Mouse (Mus musculus): Measurements from ENCODE around the gene Pla2g6. TPM values are rescaled to one million over a fixed set of nuclear protein-coding genes. Genes with fewer than 3 reads are reported as not detected.

Pla2g6 gene
- total RNA-seq, 2 experiments from 2014 or later: 27.0 to 27.5 TPM

- no peak for DNase-seq
Observed at GRCm38 (mm10) chr15:79350866-79351265, 22.7 kb upstream of the Pla2g6 start.

DNA sequence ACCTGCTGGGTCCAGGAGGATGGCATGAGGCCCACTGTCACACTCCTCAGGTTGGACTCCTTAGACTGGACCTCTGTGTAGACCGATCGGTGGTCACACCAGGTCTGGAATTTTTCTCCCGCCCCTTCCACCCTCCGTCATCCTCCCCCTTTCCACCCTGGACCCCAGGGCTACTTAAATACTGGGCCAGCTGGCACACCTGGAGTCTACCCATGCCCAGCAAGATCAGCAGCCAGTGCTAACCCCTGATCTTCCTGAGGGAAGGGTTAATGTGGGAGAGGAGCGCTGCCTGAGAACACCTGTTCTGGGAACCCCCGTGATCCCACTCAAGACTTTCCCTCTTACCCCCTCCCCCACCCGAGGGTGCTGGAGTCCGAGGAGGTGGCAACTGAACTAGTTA lies 20.5 kb upstream of the Pla2g6 start:
- DNase-seq: no peak

- DNase-seq: peak; percentile 75
Observed at GRCm38 (mm10) chr15:79347845-79348506, 19.8 kb upstream of the Pla2g6 start.

DNA sequence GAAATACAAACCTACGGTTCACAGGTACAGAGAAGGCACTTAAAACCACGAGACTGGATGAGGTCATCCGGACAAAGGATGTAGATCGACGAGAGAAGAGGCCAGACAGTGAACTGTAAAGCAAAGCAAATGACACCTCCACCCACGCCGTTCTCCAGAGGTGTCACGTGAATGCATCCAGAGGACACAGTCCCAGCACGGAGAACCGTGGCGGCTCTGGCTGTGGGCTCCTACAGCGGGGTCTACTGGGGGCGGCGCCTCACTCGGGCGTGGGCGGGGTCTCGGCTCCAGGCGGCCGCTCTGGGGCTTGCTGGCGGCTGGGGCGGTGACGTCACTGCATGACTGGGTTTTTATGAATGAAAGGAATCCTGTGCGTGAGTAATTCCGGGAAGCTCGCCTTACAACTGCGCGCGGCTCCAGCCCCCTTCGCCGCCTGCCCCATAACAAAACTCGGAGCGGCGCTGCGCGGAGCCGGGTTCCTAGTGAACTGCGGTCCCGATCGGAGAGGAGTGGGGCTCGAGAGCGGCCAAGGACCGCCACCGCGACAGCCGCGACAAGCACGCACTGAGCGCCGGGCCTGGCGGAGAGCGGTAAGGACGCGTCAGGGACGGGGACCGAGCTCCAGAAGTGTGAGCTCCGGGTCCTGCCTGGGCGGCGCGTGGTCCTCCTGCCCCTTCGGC lies 19.1 kb upstream of the Pla2g6 start:
- DNase-seq: peak; percentile 93

DNA sequence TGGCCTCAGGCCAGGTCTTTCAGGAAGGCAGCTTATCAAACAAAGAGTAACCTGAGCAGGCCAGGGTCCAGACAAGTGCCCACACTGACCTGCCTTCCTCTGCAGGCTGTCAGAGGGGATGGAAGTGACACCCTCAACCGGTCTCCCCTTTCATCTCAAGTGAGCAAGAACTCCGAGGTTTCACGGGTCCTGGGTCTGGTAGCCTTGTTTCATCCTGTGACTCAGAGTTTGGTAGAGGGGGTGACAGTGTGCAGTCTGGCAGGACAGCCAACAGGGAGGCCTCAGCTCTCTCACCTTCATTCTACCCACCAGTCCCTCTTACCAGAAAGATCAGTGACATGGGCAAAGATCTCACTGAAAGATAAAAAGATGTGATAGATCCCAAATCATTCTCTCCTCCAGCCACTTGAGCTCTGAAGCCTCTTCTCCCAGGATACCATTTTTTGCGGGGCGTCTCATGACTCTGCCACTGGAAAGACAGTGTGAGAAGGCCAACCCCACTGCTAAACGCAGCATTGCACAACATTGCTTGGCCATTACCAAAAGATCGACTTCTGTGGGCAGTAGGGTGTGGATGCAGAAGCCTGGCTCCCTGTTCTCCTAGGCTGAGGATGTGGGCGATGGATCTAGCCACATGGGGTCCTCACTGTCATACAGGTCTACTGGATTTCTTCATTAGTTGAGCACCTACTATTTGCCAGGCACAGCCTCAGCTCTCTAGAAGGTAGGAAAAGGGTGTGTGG lies 18.0 kb upstream of the Pla2g6 start, which contains the start of gene Maff:
Gene Maff, plus strand, starts transcription at position 571 of the 743 bp plus-strand sequence.
- no peak for DNase-seq

- DNase-seq: no peak
Observed at GRCm38 (mm10) chr15:79344627-79345026, 16.4 kb upstream of the Pla2g6 start.

- no peak for DNase-seq
Observed at GRCm38 (mm10) chr15:79342641-79343337, 14.6 kb upstream of the Pla2g6 start.

DNA sequence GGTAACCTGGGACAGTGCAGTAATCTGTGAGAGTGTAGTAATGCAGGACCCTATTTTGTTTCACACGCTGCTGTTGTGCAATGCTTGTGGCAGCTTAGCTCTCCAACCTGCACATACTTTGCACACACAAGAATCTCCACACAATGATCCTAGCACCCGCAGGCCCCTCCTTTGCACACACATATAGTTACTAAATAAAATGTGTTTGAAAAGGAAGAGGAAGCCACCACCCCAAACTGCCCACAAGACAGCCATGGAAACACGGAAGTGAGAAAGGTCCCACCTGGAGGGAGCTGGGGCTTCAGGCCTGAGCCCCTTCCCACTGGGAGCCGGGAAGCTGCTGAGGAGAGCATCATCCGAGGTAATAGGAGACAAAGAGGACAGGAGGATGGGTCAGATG lies 10.8 kb upstream of the Pla2g6 start:
- no peak for DNase-seq

- DNase-seq: no peak
Observed at GRCm38 (mm10) chr15:79335061-79335655, 7.0 kb upstream of the Pla2g6 start.

- no peak for DNase-seq
Observed at GRCm38 (mm10) chr15:79333409-79333808, 5.2 kb upstream of the Pla2g6 start.

GRCm38 (mm10) chr15:79330521-79330920 lies 2.3 kb upstream of the Pla2g6 start:
- no peak for DNase-seq

DNA sequence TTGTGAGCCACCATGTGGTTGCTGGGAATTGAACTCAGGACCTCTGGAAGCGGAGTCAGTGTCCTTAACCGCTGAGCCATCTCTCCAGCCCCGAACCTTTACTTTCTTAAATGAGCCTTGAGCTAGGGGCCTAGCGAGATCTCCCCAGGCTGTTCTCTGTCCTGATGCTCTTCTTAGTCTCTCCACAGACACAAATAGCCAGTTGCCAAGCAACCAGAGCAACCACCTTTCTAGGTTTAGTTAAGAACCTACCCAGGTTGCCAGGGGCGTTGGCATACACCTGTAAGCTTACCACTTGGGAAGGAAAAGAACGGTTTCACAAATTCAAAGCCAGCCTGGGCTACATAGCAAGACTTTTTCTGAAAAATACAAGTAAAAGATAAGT lies 1.8 kb upstream of the Pla2g6 start:
- DNase-seq: no peak

DNA sequence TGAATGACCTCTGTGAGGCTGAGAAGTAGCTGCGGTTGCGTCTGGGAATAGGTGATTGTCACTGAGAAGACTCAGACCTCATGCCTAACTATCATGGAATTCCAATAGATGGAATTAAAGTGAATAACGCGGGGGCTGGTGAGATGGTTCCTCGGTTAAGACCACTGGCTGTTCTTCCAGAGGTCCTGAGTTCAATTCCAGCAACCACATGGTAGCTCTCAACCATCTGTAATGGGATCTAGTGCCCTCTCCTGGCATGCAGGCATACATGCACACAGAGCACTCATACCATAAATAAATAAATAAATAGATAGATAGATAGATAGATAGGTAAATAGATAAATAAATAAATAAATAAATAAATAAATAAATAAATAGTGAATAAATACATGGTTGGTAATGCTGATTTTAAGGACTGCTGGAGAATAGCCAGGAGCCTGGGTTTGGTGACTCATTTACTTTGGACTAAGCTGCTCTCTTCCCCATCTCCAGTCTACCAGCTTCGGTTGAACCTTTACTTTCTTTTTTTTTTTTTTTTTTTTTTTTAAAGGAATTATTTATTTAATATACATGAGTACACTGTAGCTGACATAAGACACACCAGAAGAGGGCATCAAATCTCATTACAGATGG lies 1.3 kb upstream of the Pla2g6 start:
- no peak for DNase-seq

GRCm38 (mm10) chr15:79328939-79329275 lies 717 bp upstream of the Pla2g6 start:
- DNase-seq: no peak

- peak; percentile 54 for DNase-seq
Observed at GRCm38 (mm10) chr15:79326971-79327961, 924 bp downstream of the Pla2g6 start.

- DNase-seq: peak; percentile 53
Observed at GRCm38 (mm10) chr15:79326264-79326663, 1.9 kb downstream of the Pla2g6 start.

DNA sequence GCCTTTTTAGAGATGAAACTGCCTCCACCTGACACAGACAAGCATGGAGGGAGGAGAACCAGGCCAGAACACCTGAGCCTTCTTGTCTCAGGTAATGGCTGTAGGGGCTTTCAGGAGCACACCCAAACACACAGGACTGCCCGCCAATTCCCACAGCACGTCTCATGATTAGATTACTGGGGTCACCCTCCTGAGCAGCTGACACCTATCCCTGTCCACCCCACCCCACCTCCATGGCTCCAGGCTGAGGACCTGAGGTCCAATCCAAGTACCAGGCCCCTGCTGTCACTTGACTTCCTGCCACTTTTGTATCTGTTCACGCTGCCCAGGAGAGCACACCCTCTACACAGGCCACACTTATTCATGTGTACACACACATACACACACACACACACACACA lies 2.4 kb downstream of the Pla2g6 start:
- no peak for DNase-seq

DNA sequence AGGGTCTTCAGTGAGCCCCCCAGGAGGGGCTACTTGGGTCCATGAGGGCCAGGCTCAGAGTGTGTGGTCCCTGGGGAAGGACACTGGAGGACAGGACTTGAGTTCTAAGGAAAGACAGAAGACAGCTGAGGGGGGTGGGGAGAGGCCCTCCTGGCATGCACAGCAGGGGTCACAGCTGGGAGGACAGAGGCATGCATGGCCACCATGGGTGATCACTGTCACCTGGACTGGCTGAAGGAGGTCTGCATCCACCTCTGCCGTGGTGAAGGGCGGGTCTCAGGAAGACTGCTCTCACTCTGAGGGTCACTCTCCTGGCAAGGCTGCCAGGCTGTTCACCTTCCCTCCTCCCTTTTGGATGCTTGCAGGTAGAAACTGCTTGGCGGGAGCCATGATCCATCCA lies 3.8 kb downstream of the Pla2g6 start:
- no peak for DNase-seq

DNA sequence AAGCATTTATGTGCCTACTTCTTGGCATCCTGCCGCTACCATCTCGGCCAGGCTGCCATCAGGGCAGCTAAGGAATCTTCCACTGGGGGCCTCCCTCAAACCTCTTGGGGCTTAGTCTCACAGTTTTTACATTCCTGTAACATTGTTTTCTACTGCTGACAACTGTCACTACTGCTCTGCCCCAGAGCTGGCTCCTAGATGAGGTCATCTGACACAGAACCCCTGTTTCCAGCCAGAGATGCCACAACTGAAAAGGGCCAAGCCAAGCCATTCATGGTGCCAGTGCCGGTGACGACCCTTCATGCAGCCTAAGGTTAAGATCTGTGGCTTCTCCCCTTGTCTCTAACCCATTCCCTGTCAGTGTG lies 4.4 kb downstream of the Pla2g6 start:
- no peak for DNase-seq

DNA sequence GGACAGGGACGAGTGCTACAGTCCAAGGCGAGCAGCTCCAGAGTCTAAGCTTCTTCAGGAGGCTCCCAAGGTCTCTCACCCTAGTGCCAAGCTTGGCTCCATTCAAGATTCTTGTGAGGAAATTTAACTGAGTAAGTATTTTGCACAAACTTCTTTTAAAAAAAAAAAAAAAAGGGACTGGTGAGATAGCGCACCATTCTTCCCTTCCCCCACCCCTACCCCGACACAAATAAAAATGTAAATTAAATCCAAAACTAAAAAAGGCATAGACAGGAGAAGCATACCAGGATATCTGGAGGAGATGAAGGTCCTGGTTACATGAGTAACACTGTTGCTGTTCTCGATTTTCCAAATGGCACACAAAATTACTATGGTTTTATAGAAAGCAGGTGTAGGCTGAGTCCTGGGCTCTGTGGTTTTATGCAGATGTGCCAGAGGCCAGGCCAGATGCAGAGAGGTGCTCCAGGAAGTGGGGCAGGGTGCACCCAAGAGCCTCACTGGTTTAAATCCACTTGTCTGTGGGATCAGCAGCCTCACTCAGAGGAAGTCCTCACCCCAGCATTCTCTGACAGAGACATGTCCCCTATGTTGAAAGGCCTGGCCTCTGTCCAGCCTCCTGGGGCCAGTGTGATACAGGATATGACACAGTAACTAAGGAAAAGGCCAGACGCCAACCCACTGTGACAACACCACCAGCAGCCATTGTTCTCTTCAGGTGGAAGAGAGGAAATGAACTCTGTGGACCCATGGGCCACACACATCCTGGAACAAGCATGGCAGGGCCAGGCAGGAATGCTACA lies 5.0 kb downstream of the Pla2g6 start:
- DNase-seq: peak; percentile 84

All from adrenal gland, postnatal 10 days (tissue).